Mouse (Mus musculus) right cerebral cortex, postnatal 36 days (tissue): ENCODE measurements around the gene Dhx9.
"Not testable (repeated sequence)": the region's sequence is repeated elsewhere in the genome, so short reads cannot be mapped to it uniquely, and the experiment has no call there.

Experiments
- DNase-seq, 2 experiments: peaks; one replicate each; pipeline ENCODE4 v3.0.0; 2022; ENCODE audit warnings: low spot score in 2 of 2, mixed read lengths in 1 of 2

The Dhx9 gene

DNA sequence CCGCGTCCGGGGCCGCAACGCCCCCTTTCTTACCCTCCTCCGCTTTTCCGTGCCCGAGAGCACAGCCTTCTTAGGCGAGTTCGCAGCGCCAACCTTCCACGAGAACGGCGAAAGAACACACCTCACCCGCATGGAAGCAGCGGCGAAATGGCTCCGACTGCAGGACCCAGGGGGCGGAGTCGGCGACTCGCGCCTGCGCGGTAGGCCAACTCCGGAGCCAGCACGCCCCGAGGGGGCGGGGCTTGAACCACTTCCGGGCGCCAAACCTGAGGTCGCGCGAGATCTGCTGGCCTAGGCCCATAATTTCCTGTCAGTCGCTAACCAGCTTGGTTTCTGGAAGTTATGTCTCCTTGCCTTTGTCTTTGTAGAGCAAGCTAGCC, at the start of gene Dhx9:
Dhx9 (minus strand) TSS at position 161 of the 380 bp plus-strand sequence.
- DNase-seq, result peak; percentile 94 to 96

DNA sequence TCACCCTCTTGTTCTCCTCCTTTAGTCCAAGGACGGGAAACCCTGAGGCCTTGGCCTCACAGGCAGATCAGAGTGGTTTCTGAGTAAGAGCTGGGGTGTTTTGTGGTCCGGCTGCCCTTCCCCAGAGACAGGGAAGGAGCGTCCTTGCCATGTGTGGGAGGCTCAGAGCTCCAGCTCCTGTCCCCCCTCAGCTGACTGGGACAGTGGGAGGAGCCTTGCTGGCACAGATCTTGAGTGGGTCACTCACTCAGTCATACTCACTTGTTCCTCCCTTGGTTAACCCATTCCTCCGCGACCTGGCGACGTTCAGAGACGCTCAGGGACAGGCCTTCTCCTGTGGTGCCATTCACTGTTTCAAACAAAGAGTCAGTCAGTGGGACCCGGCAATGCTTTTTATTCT, 48.2 kb upstream of the Dhx9 start:
- no peak for DNase-seq

DNA sequence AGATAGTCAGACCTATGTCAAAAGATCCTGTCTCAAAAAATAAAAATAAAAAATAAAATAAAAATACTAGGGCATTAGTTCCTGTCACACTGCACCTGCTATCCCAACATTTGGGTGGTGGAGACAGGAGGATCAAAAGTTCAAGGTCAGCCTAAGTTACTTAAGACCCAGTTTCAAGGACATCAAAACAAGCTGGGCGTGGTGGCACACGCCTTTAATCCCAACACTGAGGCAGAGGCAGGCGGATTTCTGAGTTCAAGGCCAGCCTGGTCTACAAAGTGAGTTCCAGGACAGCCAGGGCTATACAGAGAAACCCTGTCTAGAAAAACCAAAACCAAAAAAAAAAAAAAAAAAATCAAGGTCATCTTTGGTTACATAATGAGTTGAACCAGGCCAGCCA, 45.4 kb upstream of the Dhx9 start:
- not testable (repeated sequence) for DNase-seq

DNA sequence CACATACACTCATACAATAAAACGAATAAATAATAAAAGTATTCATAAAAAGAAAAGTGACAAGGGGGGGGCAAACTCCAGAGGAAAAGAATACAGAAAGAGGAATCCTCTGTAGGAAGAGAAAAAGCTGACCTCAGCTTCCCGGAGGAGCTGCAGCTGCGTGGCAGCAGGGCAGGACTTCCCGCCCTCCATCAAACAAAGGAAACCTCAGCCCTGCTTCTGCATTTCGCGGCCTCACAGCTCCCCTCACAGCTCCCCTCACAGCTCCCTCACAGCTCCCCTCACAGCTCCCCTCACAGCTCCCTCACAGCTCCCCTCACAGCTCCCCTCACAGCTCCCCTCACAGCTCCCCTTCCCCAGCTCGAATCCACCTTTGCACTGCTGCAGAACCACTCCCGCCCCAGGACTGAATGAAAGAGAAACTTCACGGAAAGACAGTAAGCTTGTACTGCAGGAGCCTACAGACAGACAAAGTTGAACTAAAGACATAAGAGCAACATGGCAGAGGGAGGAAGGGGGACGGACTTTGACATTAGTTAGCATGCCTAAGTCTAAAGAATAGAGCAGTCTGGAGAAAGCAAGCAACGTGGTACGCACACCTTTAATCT, 44.9 kb upstream of the Dhx9 start:
- no peak for DNase-seq

DNA sequence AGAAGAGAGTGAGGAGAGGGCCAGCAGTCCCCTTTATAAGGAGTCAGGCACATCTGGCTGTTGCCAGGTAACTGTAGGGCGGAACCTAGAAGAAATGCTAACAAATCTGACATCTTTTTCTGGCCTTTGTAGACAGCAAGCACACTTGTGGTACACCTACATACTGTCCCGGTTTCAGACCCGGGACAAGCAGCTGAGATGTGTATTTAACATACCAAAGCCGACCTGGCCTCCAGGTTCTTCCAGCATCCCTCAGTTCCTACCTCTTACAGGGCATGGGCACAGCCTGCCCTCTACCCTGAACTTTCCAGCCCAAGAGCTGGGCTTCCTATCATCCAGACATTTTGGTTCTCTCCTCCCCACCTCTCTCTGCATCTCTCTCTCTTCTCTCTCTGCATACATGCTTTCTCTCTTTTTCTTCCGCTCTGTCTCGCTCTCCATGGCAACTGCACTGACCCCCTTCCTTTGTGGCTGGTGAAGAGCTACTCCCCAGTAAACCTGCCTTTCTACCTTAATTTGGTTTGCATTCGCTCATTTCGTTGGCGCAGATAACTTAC, 44.3 kb upstream of the Dhx9 start:
- no peak for DNase-seq

DNA sequence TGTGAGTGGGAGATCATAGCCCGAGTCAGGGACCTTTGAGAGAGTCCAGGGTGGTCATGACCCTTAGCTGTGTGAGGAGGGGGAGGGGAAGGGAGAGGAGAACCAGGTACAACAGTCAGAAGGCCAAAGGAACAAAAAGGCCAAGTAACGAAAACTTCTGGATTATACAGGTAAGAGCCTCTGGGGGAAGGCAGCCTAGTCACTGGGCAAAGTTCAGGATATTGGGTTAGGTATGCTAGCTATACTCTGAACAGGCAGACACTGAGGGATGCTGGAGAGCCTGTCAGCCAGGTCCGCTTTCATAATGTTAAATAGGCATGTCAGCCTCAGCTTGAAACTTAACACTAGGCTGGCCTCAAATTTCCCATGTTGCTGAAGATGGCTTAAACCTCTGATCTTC, 34.7 kb upstream of the Dhx9 start:
- no peak for DNase-seq

DNA sequence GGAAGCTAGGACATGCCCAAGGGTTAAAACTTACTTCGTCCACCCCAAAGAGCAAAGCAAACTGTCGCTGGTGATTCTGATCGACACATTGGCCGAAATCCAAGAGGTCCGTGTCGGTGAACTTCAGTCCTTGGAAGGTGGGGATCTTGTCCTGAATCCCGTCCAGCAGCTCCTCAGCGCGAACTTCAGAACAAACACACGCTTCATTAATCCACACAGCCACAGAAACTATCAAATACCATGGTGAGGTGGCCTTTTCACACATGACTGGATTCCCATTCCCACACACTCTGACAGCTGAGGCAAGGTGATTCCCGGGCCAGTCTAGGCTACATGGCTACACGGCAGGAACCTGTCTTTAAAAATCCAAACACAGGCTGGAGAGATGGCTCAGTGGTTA, 27.9 kb upstream of the Dhx9 start:
- no peak for DNase-seq

DNA sequence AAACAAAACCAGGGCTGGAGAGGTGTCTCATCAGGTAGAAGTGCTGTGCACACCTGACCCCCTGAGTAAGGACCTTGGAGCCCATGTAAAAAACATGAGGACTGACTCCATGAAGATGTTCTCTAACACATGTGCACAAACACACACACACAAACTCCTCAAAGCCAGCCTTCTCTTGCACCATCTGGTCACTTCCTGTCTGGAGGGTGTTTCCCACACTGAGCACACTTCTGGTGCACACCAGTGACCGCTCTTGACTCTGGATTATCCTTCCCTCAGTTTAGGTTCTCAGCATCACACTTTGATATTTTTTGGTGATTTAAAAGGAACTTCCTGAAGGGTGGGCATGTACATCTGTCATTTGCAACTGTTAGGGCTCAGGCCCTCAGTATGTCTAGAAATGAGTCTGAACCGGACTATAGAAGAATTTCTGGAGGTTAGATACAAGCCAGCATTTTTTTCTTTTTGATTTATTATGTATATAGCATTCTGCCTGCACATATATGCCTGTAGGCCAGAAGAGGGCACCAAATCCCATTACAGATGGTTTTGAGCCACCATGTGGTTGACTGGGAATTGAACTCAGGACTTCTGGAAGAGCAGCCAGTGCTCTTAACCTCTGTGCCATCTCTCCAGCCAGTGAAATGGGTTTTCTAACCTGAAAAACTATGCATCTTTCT, 23.0 kb upstream of the Dhx9 start:
- no peak for DNase-seq

DNA sequence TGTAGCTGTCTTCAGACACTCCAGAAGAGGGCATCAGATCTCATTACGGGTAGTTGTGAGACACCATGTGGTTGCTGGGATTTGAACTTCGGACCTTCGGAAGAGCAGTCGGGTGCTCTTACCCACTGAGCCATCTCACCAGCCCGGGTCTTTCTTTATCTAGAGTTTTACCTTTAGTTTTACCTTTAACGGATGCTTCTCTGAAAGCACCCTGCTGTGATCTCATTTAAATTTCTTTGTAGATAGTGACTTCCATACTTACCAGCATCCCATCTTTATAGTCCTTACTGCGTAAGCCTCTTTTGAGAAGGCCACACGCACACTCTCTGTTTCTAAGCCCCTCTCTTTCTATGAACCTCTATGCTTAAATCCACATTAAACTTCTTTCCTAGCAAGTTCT, 22.1 kb upstream of the Dhx9 start:
- not testable (repeated sequence) for DNase-seq

DNA sequence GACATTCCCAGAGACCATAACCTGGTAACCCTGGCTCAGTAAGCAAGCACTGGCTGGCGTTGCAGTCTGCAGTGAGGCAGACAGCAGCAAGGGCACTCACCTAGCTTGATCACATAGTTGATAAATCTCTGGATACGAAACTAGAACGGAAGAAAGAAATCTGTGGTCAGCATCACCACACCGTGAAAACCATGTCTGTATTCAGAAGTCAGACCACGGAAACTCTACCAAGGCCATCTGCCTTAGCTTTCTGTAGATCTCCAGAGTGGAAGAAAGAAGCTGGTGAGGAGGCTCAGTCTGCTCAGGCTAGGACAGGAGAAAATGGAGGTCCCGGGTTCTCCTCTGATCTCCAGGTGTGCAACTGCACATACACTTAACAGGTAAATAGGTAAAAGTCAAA, 21.6 kb upstream of the Dhx9 start:
- no peak for DNase-seq

DNA sequence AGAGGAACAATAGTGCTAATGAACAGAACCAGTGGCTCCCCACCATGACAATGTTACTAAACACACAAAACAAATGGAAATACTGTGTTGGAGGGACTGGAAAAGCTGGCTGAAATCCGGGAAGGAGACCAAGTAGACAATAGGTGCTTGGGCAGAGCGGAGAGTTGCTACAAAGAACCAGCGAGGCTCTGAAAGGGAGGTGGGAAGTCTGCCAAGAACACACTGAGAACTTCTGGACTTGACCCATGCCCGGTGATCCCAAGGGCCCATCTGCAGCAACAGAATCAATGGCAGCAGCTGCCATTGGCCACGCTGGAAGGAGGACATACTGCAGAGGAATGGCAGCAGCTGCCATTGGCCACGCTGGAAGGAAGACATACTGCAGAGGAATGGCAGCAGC, 18.8 kb upstream of the Dhx9 start:
- DNase-seq, result peak; percentile 24 to 34

DNA sequence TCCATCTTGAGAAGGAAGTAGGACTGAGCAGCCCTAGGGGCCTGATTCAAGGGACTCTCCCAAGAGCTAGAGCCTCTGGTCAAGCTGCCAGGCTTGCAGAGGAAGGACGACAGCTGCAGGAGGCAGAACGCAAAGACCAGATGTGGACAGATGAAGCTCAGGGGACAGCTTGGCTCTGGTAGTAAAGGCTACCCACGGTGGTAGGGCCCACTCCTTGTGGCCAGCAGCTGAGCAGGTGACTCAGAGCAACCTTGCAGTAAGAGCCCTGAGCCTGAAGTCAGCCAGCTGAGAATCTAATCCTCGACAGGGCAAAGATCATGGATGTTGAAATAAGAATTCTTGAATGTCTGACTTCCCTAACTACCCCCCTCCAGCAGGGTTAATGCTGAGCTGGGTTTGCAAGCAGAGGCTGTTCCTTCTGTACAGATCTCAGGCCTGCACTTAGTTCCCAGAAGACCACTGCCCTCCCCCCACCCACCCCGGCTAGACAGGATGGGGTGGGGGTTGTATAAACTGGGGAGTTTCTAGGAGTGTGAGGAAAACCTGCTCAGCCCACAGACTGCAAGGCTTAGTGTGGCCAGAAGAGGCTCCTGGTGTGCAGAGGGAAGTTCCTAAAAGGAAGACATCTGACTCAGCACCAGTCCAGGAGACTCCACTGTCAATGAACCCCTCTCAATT, 14.3 kb upstream of the Dhx9 start:
- DNase-seq, result no peak

DNA sequence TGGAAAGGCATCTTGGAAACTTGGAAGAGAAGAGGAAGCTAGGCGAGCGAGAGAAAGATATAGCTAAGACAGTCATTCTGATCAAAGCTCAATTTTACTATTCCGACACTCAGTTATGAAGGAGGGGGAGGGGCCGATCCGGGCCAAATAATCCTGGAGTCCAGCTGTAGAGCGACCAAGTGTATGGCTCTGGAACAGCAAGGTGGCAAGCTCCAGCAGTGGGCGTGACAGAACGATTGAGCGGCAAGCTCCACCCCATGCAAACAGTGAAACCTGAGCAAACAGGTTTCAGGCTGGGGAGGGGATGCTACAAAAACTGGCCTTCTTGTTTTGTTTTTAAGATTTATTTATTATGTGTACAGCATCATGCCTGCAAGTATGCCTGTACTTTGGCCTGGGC, 12.6 kb upstream of the Dhx9 start:
- no peak for DNase-seq

DNA sequence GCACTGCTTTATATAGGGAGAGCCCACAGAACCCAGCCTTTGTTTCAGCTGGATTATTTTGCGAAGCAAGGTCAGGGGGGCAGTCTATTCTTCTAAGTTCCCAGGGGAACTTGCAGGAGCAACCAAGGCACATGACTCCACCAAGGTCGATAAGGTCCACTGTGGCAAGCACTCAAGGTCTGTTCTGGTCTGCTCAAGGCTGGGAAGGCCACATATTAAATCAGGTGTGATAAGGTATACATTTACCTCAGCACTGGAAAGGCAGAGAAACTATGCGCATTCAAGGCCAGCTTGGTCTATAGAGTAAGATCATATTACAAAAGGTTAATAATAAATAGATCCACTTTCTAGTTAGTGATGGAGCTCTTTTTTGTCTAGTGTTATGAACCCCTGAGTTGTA, 8.6 kb upstream of the Dhx9 start:
- no peak for DNase-seq

DNA sequence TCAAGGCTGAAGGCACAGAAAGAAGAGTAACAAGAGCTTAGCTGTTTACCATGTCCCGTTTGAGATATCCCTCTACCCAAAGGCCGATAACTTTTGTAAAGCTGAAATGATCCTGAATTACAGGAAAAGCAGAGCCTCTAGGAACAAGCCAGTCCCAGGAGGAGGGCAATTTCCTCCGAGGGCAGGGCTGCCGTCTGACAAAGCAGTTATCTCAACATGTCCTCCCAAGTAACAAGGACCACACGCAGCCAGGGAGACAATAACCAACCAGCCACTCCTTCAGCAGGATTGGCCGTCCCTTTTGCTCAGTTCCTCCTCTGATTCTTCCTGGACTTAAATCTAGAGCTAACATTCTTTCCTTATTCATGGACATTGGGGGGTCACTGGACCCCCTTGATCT, 6.5 kb upstream of the Dhx9 start:
- DNase-seq, result no peak

DNA sequence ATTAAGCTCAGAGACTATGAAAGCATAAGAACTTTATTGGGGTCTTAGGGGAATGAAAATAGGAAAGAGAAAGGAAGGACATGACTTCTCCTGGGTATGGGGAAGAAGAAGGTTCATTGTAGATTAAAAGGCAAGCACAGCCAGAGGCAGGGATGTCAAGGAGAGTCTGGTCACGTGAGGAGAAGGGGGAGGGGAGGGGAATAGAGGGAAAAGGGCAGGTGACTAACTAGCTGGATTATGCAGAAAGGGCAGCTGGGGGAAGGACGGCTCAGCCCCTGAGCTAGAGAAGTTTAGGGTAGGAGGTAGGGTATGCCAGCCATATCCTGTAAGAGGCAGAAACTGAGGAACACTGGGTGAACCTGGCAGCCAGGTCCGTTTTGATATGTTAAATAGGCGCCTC, 5.9 kb upstream of the Dhx9 start:
- no peak for DNase-seq

DNA sequence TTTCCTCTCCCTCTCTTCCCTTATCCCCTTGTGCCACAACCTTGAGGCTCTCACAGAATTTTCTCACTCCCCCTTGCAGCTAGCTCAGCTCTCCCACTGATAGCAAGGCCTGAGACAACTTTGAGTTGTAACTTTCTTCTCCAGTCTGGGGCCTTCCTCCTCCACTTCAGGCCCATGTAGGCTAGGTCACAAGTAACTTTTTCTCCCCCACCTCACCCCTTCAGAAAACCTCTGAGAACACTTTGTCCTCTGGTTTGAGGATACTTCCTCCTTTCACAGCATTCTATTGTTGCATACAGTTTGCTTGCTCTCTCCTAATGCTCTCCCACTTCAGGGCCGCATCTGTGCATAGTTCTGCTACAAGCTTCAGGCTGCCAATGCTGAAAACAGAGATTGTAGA, 4.4 kb upstream of the Dhx9 start:
- no peak for DNase-seq

DNA sequence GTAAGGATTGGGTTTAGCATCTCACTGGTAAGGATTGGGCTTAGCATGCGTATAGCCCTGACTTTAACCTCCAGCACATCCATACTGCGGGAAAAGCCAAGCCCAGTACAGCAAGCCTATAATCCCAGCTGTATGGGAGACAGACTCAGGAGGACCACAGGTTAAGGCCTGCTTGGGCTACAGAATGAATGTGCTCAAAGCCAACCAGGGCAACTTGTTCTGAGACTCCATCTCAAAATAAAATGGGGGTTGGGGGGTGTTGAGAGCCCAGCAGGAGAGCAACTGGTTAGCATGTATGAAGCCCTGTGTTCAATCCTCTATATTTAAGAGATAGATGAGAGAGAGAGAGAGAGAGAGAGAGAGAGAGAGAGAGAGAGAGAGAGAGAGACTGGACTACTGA, 3.9 kb upstream of the Dhx9 start:
- DNase-seq, result no peak

DNA sequence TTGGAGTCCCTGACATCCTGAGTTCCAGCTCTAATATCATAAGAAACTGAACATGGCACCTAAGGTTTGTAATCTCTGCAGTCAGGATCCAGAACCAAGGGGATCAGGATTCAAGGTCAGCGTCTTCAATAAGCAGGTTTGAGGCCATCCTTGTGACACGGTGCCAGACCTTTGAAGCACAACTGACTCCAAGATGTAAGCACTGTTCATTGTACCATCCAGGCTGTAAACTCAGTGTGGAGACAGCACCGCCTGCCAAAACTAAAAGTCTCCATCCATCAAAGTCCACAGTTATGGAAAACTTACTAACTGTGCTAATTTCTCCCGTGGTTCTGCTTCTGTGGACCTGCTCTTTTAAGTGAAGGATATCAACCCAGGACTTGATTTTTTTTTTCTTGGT, 2.5 kb upstream of the Dhx9 start:
- DNase-seq, result no peak

DNA sequence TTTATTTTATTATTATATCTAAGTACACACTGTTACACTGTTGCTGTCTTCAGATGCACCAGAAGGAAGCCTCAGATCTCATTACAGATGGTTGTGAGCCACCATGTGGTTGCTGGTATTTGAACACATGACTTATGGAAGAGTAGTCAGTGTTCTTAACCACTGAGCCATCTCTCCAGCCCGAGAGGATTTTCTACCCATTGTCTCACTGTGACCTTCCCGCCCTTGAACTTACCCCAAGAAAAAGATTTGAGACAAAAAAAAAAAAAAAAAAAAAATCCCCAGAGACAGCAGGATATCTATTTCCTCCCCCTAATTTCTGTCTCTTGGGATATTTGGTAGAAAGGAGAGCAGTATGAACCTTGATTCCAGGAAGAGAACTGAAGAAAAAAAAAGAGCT, 2.1 kb upstream of the Dhx9 start:
- no peak for DNase-seq

DNA sequence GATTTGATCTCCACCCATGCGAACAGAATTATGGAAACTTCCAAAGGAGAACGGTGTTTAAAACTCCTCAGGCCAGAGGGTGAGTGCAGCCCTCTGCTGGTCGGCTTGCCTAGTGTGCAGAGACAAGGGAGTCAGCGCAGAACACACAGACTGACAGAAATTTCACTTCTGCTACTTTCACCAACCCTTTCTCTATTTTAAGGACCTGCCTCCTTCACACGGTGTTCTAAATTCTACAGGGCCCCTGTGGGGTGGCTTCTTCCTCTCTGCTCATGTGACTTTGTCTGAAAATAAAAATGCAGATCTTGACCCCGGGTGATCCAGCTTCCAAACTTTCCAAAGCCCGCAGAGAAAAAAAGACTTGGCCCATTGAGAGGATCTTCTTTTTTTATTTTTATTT, 1.7 kb upstream of the Dhx9 start:
- peak in 1 of 2 experiments; percentile 14 for DNase-seq

DNA sequence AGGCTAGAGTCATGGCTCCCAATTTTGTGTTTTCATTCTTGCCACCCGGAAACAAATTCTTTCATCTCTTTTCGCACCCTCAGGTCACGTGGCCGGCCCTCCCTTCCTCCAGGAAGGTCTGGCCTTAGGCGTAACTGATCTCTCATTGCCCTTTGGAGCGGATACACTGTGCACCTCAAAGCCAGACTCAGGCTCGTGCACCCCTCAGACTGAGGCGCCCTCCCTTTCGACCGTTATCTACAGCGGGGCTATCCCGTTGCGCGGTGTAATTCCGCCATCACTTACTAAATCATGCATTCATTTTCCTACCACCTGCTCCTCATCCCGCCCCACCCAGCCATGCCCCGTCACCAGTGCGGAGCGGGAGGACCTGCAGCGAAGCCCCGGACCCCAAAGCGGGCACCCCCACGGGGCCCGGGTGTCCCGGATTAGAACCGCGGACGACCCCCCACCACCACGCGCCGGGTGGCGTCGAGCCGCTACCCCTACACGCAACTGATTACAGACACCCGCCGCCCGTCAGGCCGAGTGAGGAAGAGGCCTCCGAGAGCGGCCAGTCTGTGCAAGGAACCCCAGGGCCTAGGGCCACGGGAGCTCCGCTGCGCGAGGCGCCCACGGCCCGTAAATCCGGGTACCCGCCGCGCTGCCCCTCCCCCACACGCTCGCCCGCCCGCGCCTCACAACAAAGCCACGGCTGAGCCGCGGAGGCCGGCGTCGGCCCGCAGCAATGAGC, 527 bp downstream of the Dhx9 start:
- peak; percentile 18 to 20 for DNase-seq
